Comparison of ENCODE assay signal across 1 mouse cellular context in the genomic region with DNA sequence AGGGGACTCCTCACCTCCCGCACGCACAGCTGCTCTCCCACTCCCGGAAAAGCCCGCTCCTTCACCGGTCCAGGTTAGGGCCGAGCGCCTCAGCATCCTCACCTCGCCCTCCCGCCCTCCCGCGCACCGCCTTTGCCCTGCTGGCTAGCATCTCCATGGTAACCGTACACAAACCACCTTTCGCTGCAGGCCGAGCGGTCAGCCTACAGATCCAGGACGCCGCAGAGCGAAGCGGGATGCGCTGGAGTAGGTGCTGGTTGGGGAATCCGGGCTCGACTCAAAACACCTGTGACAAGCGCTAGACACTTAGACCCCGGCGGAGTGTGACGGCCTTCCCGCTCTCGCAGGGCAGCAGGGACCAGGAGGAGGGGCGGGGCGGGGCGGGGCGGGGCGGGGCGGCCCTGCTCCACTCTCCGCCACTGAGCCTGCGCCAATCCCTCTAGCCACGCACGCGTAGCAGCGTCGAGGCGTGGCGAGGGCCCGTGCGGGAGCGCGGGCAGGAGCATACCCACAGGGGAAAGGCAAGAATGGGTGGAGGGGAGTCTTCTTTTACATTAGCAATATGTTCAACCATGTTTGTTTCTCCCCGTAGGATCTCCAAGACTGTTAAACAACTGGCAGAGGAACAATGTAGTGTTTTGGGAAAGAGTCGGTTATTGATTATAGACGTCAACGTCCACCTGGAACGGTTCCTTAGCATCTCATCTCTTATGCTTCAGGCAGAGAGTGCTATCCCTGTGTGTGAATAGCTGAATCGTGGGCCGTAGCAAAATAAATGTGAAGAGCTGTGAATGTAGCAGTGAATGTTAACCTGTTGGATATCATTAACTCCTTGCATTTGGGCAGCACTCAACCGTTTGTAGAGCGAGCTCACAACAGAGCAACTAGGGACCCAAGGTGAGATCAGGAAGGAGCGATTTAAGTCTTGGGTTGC.
TF ChIP-seq lines count a peak whose summit lies in the region.

Gene Armc2, minus strand, starts transcription at position 427 of the 934 bp plus-strand sequence.

TF ChIP-seq in CH12.LX, 34 proteins besides CTCF, POLR2A, EP300 and RAD21 (continued from another document):
- TF ChIP-seq USF1 (IDR thresholded peaks at IDR 0.05; ENCODE audit: low read depth, low read length) (no peak), ZNF384 (IDR thresholded peaks at IDR 0.05; ENCODE audit: low read depth, low read length) (no peak), PAX5 (IDR thresholded peaks at IDR 0.05; ENCODE audit: low read length) (no peak), POLR2AphosphoS2 (IDR thresholded peaks at IDR 0.05; ENCODE audit: low read depth, low read length) (no peak), ELF1 (IDR thresholded peaks at IDR 0.05; ENCODE audit: low read depth, low read length) (no peak), MAZ (IDR thresholded peaks at IDR 0.05; ENCODE audit: low read depth, low read length) (no peak), NELFE (IDR thresholded peaks at IDR 0.05; ENCODE audit: low read depth, low read length) (no peak), JUND (conservative IDR thresholded peaks at IDR 0.05; ENCODE audit: low read depth, low read length) (no peak), RCOR1 (conservative IDR thresholded peaks at IDR 0.05; ENCODE audit: low read depth, low read length) (no peak), MEF2A (IDR thresholded peaks at IDR 0.05; ENCODE audit: borderline replicate concordance, low read depth, low read length) (no peak), ZC3H11A (IDR thresholded peaks at IDR 0.05; ENCODE audit: low read depth, low read length) (no peak), IRF4 (IDR thresholded peaks at IDR 0.05; ENCODE audit: low read depth, low read length) (no peak), MXI1 (IDR thresholded peaks at IDR 0.05; ENCODE audit: low read depth, low read length) (no peak), CHD2 (IDR thresholded peaks at IDR 0.05; ENCODE audit: low read length) (no peak), BHLHE40 (IDR thresholded peaks at IDR 0.05; ENCODE audit: low read depth, low read length) (peak; percentile 81), SMC3 (IDR thresholded peaks at IDR 0.05; ENCODE audit: low read depth, low read length) (no peak), MAX (IDR thresholded peaks at IDR 0.05; ENCODE audit: low read length) (peak; percentile 50; the same call in 1 of the 2 replicates), E2F4 (IDR thresholded peaks at IDR 0.05; ENCODE audit: insufficient replicate concordance, low read depth, low read length) (no peak), JUN (IDR thresholded peaks at IDR 0.05; ENCODE audit: insufficient read depth, low read depth, low read length) (no peak), ZKSCAN1 (IDR thresholded peaks at IDR 0.05; ENCODE audit: borderline replicate concordance, low read depth, low read length) (no peak), HCFC1 (IDR thresholded peaks at IDR 0.05; ENCODE audit: low read depth, low read length) (no peak), NRF1 (IDR thresholded peaks at IDR 0.05; ENCODE audit: low read depth, low read length) (peak; percentile 83)
TF ChIP-seq in CH12.LX: peak in this region for 4.
